Mouse (Mus musculus): ENCODE results near the gene Slc25a17. TPM values are rescaled to one million over a fixed set of nuclear protein-coding genes. Genes with fewer than 3 reads are reported as not detected.
A peak's percentile ranks its signal among the peaks of the same experiment; 100 is the strongest.

The Slc25a17 gene
- polyA plus RNA-seq (2015; fragmentation: Nextera tagmentation; extraction: Ambion mirVana), result 56.3 and 61.8 TPM in 2 replicates

GRCm38 (mm10) chr15:81360345-81361021, at the start of gene Slc25a17:
Gene Slc25a17 (minus strand): TSS chr15:81360812.
- Histone ChIP-seq H3K9ac (ENCODE audit: low read length) (peak within 1 kb of the TSS; percentile 84), H3K4me3 (ENCODE audit: low read length) (peak within 1 kb of the TSS; percentile 81), H3K9me3 (replicated peaks; ENCODE audit: control insufficient read depth, low read length) (no peaks in the 10 kb centered on the region), H3K4me2 (ENCODE audit: low read depth, low read length) (peak within 1 kb of the TSS; percentile 73), H3K36me3 (ENCODE audit: control insufficient read depth, insufficient read depth) (peaks cover 12% of the 10 kb centered on the region), H3K4me1 (ENCODE audit: control insufficient read depth, insufficient read depth, low read length) (peaks cover 11% of the 10 kb centered on the region), H3K27ac (ENCODE audit: low read length) (peak within 1 kb of the TSS; percentile 88), H3K27me3 (ENCODE audit: control insufficient read depth, insufficient read depth, low read length) (no peaks in the 10 kb centered on the region)
- peak; percentile 99 for ATAC-seq (replicated peaks; ENCODE audit: extremely low read depth, insufficient read depth, low FRiP score)
- WGBS, result under 1% methylated on average over 30 of the region's 30 CpGs

GRCm38 (mm10) chr15:81408199-81408598, 47.6 kb upstream of the Slc25a17 start, which contains the start of gene Dnajb7:
Gene Dnajb7 (minus strand): TSS chr15:81408299.
- Histone ChIP-seq H3K4me1 (ENCODE audit: control insufficient read depth, insufficient read depth, low read length) (no peaks in the 10 kb centered on the region), H3K4me2 (ENCODE audit: low read depth, low read length) (no peak within 1 kb of the TSS), H3K27ac (ENCODE audit: low read length) (no peak within 1 kb of the TSS), H3K27me3 (ENCODE audit: control insufficient read depth, insufficient read depth, low read length) (no peaks in the 10 kb centered on the region), H3K4me3 (ENCODE audit: low read length) (no peak within 1 kb of the TSS), H3K36me3 (ENCODE audit: control insufficient read depth, insufficient read depth) (no peaks in the 10 kb centered on the region), H3K9me3 (replicated peaks; ENCODE audit: control insufficient read depth, low read length) (no peaks in the 10 kb centered on the region), H3K9ac (ENCODE audit: low read length) (no peak within 1 kb of the TSS)
- ATAC-seq (replicated peaks; ENCODE audit: extremely low read depth, insufficient read depth, low FRiP score), result no peak
- 94% methylated on average over 1 of the region's 1 CpGs for WGBS

DNA sequence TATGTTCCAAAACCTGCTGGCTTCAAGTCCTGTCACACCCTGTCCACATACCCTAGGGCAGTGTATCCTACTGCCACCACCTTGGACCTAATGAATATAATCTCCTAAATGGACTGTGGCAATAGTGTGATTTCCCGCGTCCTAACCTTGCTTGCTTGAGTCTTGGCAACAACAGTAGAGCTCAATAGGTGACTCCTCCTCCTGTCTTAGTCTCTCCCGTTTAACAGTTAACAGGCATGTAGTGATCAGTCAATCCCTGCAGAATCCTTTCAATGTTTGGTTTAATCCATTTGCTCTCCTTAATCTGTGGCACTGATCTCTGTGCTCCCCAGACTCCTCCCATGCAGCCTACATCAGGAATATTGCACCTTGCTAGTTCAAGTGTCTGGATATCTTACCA, 44.4 kb upstream of the Slc25a17 start:
- H3K36me3 ChIP-seq (ENCODE audit: control insufficient read depth, insufficient read depth), result no peaks in the 10 kb centered on the region
- no peak overlapping the region for H3K4me3 ChIP-seq (ENCODE audit: low read length)
- H3K9ac ChIP-seq (ENCODE audit: low read length), result no peak overlapping the region
- no peaks in the 10 kb centered on the region for H3K9me3 ChIP-seq (replicated peaks; ENCODE audit: control insufficient read depth, low read length)
- no peak overlapping the region for H3K4me2 ChIP-seq (ENCODE audit: low read depth, low read length)
- no peaks in the 10 kb centered on the region for H3K27me3 ChIP-seq (ENCODE audit: control insufficient read depth, insufficient read depth, low read length)
- H3K4me1 ChIP-seq (ENCODE audit: control insufficient read depth, insufficient read depth, low read length), result peaks cover 6% of the 10 kb centered on the region
- WGBS, result 90% methylated on average over 3 of the region's 3 CpGs
- no peak overlapping the region for H3K27ac ChIP-seq (ENCODE audit: low read length)
- ATAC-seq (replicated peaks; ENCODE audit: extremely low read depth, insufficient read depth, low FRiP score), result no peak

GRCm38 (mm10) chr15:81399638-81400315, 39.2 kb upstream of the Slc25a17 start, which contains the start of the genes St13 and Xpnpep3:
Gene St13 (minus strand): TSS chr15:81400077.
Gene Xpnpep3 (plus strand): TSS chr15:81400138.
- no peaks in the 10 kb centered on the region for H3K27me3 ChIP-seq (ENCODE audit: control insufficient read depth, insufficient read depth, low read length)
- H3K4me1 ChIP-seq (ENCODE audit: control insufficient read depth, insufficient read depth, low read length), result peaks cover 15% of the 10 kb centered on the region
- H3K9ac ChIP-seq (ENCODE audit: low read length), result peak within 1 kb of the TSS; percentile 96
- peak within 1 kb of the TSS; percentile 96 for H3K4me3 ChIP-seq (ENCODE audit: low read length)
- H3K9me3 ChIP-seq (replicated peaks; ENCODE audit: control insufficient read depth, low read length), result no peaks in the 10 kb centered on the region
- peak within 1 kb of the TSS; percentile 97 for H3K27ac ChIP-seq (ENCODE audit: low read length)
- WGBS, result under 1% methylated on average over 50 of the region's 50 CpGs
- peak within 1 kb of the TSS; percentile 82 for H3K4me2 ChIP-seq (ENCODE audit: low read depth, low read length)
- H3K36me3 ChIP-seq (ENCODE audit: control insufficient read depth, insufficient read depth), result no peaks in the 10 kb centered on the region
- ATAC-seq (replicated peaks; ENCODE audit: extremely low read depth, insufficient read depth, low FRiP score), result peak; percentile 98

GRCm38 (mm10) chr15:81399297-81399637, 38.7 kb upstream of the Slc25a17 start:
- ATAC-seq (replicated peaks; ENCODE audit: extremely low read depth, insufficient read depth, low FRiP score), result no peak
- H3K36me3 ChIP-seq (ENCODE audit: control insufficient read depth, insufficient read depth), result no peaks in the 10 kb centered on the region
- peak overlapping the region; percentile 97 for H3K27ac ChIP-seq (ENCODE audit: low read length)
- under 1% methylated on average over 21 of the region's 21 CpGs for WGBS
- no peaks in the 10 kb centered on the region for H3K27me3 ChIP-seq (ENCODE audit: control insufficient read depth, insufficient read depth, low read length)
- H3K9ac ChIP-seq (ENCODE audit: low read length), result peak overlapping the region; percentile 96
- H3K4me3 ChIP-seq (ENCODE audit: low read length), result peak overlapping the region; percentile 96
- H3K9me3 ChIP-seq (replicated peaks; ENCODE audit: control insufficient read depth, low read length), result no peaks in the 10 kb centered on the region
- H3K4me2 ChIP-seq (ENCODE audit: low read depth, low read length), result peak overlapping the region; percentile 82
- peaks cover 15% of the 10 kb centered on the region for H3K4me1 ChIP-seq (ENCODE audit: control insufficient read depth, insufficient read depth, low read length)

DNA sequence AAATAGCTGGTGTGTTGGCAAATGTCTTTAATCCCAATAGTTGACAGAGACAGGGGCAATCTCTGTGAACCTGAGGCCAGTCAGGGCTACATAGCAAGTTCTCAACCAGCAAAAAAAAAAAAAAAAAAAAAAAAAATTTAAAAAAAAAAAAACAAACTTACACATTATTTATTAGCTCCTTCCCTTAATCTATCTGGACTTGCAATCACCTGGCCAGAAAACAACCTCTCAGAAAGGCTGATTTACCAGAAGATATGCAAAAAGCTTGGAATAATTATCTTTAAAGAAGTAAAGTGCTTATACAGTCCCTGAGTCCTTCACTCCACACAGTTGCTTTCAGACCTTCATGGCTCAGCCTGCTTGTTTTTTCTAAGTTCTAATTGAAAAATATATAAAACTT, 37.6 kb upstream of the Slc25a17 start:
- peaks cover 15% of the 10 kb centered on the region for H3K4me1 ChIP-seq (ENCODE audit: control insufficient read depth, insufficient read depth, low read length)
- H3K27ac ChIP-seq (ENCODE audit: low read length), result peak overlapping the region; percentile 97; the same call in 1 of the 2 replicates
- no peak for ATAC-seq (replicated peaks; ENCODE audit: extremely low read depth, insufficient read depth, low FRiP score)
- no peaks in the 10 kb centered on the region for H3K27me3 ChIP-seq (ENCODE audit: control insufficient read depth, insufficient read depth, low read length)
- H3K36me3 ChIP-seq (ENCODE audit: control insufficient read depth, insufficient read depth), result no peaks in the 10 kb centered on the region
- peak overlapping the region; percentile 96 for H3K4me3 ChIP-seq (ENCODE audit: low read length)
- peak overlapping the region; percentile 82 for H3K4me2 ChIP-seq (ENCODE audit: low read depth, low read length)
- no peaks in the 10 kb centered on the region for H3K9me3 ChIP-seq (replicated peaks; ENCODE audit: control insufficient read depth, low read length)
- peak overlapping the region; percentile 96 for H3K9ac ChIP-seq (ENCODE audit: low read length)

DNA sequence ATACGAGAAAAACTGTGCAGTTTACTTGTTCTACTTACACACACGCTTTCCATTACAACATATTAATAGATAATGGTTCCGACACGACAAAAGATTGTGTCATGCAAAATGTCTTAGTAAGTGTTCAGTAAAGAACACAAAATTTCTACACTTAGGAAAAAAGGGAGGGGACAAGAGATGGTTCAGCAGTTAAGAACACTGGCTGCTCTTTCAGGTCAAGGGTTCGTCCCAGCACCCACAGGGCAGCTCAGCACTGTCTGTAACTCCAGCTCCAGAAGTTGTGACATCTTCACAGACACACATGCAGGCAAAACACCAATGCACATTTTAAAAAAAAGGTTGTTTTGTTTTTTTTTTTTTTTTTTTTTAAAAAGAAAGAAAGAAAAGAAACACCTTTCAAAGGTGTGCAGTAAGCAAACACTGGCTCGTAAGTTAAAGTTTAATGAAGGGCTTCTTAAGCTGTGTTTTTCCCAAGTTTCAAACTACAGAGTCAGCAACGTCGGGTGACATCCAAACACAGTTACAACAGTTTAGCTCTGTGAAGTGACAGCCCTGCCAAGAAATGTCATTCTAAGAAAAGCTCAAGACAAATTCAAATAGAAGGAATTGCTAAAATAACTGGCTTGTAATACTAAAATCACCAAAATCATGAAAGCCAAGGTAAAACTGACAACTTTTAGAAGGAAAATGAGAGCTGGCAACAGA, 33.8 kb upstream of the Slc25a17 start:
- Histone ChIP-seq H3K36me3 (ENCODE audit: control insufficient read depth, insufficient read depth) (peaks cover 4% of the 10 kb centered on the region), H3K27me3 (ENCODE audit: control insufficient read depth, insufficient read depth, low read length) (no peaks in the 10 kb centered on the region), H3K9ac (ENCODE audit: low read length) (no peak overlapping the region), H3K4me1 (ENCODE audit: control insufficient read depth, insufficient read depth, low read length) (peaks cover 10% of the 10 kb centered on the region), H3K27ac (ENCODE audit: low read length) (no peak overlapping the region), H3K4me2 (ENCODE audit: low read depth, low read length) (no peak overlapping the region), H3K4me3 (ENCODE audit: low read length) (no peak overlapping the region), H3K9me3 (replicated peaks; ENCODE audit: control insufficient read depth, low read length) (no peaks in the 10 kb centered on the region)
- 76% methylated on average over 8 of the region's 8 CpGs for WGBS
- no peak for ATAC-seq (replicated peaks; ENCODE audit: extremely low read depth, insufficient read depth, low FRiP score)

- Histone ChIP-seq H3K9me3 (replicated peaks; ENCODE audit: control insufficient read depth, low read length) (no peaks in the 10 kb centered on the region), H3K36me3 (ENCODE audit: control insufficient read depth, insufficient read depth) (peaks cover 12% of the 10 kb centered on the region), H3K4me1 (ENCODE audit: control insufficient read depth, insufficient read depth, low read length) (peaks cover 4% of the 10 kb centered on the region), H3K27ac (ENCODE audit: low read length) (no peak overlapping the region), H3K9ac (ENCODE audit: low read length) (no peak overlapping the region), H3K27me3 (ENCODE audit: control insufficient read depth, insufficient read depth, low read length) (no peaks in the 10 kb centered on the region), H3K4me2 (ENCODE audit: low read depth, low read length) (no peak overlapping the region), H3K4me3 (ENCODE audit: low read length) (no peak overlapping the region)
- no peak for ATAC-seq (replicated peaks; ENCODE audit: extremely low read depth, insufficient read depth, low FRiP score)
These were observed 32.4 kb upstream of the Slc25a17 start for GRCm38 (mm10) chr15:81392997-81393396.

GRCm38 (mm10) chr15:81386327-81386726, 25.7 kb upstream of the Slc25a17 start:
- Histone ChIP-seq H3K27me3 (ENCODE audit: control insufficient read depth, insufficient read depth, low read length) (no peaks in the 10 kb centered on the region), H3K9ac (ENCODE audit: low read length) (no peak overlapping the region), H3K27ac (ENCODE audit: low read length) (no peak overlapping the region), H3K36me3 (ENCODE audit: control insufficient read depth, insufficient read depth) (peaks cover 45% of the 10 kb centered on the region), H3K9me3 (replicated peaks; ENCODE audit: control insufficient read depth, low read length) (no peaks in the 10 kb centered on the region), H3K4me1 (ENCODE audit: control insufficient read depth, insufficient read depth, low read length) (no peaks in the 10 kb centered on the region), H3K4me3 (ENCODE audit: low read length) (no peak overlapping the region), H3K4me2 (ENCODE audit: low read depth, low read length) (no peak overlapping the region)
- ATAC-seq (replicated peaks; ENCODE audit: extremely low read depth, insufficient read depth, low FRiP score), result no peak
- 95% methylated on average over 5 of the region's 5 CpGs for WGBS
